Mouse (Mus musculus) heart, embryonic 14.5 days (tissue): ENCODE measurements at regions not wholly inside any gene's neighbourhood (a gene's known extent, or its start where the extent isn't known, plus 50 kb on each side); places are given as distances from the start of the nearest gene placed in this dataset.

ENCODE experiments used
- ATAC-seq: fragments of 200-750 bp; cut with Nextera tagmentation; 2 replicates; pipeline ENCODE4 v1.8.0; 2017; ENCODE audit warnings: low read depth, moderate TSS enrichment; ENCODE audit not compliant: insufficient number of reproducible peaks, insufficient read depth, low FRiP score
- H3K27ac ChIP-seq, 2 experiments: fragments of 200-500 bp in 1 of 2; fragments of 300-500 bp in 1 of 2; sonication (generic) in 1 of 2; replicated peaks in 1 of 2; 2 replicates each; pipeline ENCODE4 v1.5.1; 2012 to 2014; ENCODE audit warnings: low read depth in 2 of 2, low read length in 2 of 2, control low read depth in 1 of 2, mild to moderate bottlenecking in 1 of 2, mixed read lengths in 1 of 2; ENCODE audit not compliant: control insufficient read depth in 1 of 2, insufficient read depth in 1 of 2
- H3K27me3 ChIP-seq: fragments of 300-500 bp; sonication (generic); 2 replicates; pipeline ENCODE4 v1.6.1; 2014; ENCODE audit warnings: mild to moderate bottlenecking, low read length, control low read depth; ENCODE audit not compliant: control insufficient read depth, insufficient read depth
- H3K36me3 ChIP-seq: fragments of 300-500 bp; sonication (generic); 2 replicates; pipeline ENCODE4 v1.6.1; 2014; ENCODE audit warnings: mild to moderate bottlenecking, control low read depth, low read length, mixed read lengths; ENCODE audit not compliant: control insufficient read depth, insufficient read depth
- H3K4me1 ChIP-seq, 2 experiments: fragments of 200-500 bp in 1 of 2; fragments of 300-500 bp in 1 of 2; sonication (generic) in 1 of 2; 2 replicates each; pipeline ENCODE4 v1.6.1; 2012 to 2014; ENCODE audit warnings: low read length in 2 of 2, control low read depth in 1 of 2, mixed read lengths in 1 of 2; ENCODE audit not compliant: control insufficient read depth in 2 of 2, insufficient read depth in 2 of 2
- H3K4me2 ChIP-seq: fragments of 300-500 bp; sonication (generic); 2 replicates; pipeline ENCODE4 v1.6.1; 2014; ENCODE audit warnings: mild to moderate bottlenecking, low read length
- H3K4me3 ChIP-seq, 2 experiments: fragments of 200-500 bp in 1 of 2; fragments of 300-500 bp in 1 of 2; sonication (generic) in 1 of 2; 2 replicates each; pipeline ENCODE4 v1.5.1; 2012 to 2014; ENCODE audit warnings: low read length in 2 of 2, mild to moderate bottlenecking in 2 of 2, control low read depth in 1 of 2, low read depth in 1 of 2, moderate library complexity in 1 of 2; ENCODE audit not compliant: control insufficient read depth in 1 of 2, insufficient read depth in 1 of 2
- H3K9ac ChIP-seq: fragments of 300-500 bp; sonication (generic); 2 replicates; pipeline ENCODE4 v1.6.1; 2014; ENCODE audit warnings: mild to moderate bottlenecking, low read length
- H3K9me3 ChIP-seq: fragments of 300-500 bp; sonication (generic); 2 replicates; pipeline ENCODE4 v1.6.1; 2016; ENCODE audit warnings: low read length, control low read depth; ENCODE audit not compliant: control insufficient read depth
- WGBS: fragments of 180-500 bp; shearing (Covaris S2); extraction: QIAGEN DNeasy Blood & Tissue Kit; methylation state at CpG from one replicate; pipeline ENCODE4 v1.1.7; 2014; 5-methylcytosine and 5-hydroxymethylcytosine counted together

- 61% methylated on average over 11 of the region's 11 CpGs for WGBS
- no peak for ATAC-seq
Observed at GRCm38 (mm10) chr2:11416122-11416521, 137.8 kb downstream of the Pfkfb3 start.

DNA sequence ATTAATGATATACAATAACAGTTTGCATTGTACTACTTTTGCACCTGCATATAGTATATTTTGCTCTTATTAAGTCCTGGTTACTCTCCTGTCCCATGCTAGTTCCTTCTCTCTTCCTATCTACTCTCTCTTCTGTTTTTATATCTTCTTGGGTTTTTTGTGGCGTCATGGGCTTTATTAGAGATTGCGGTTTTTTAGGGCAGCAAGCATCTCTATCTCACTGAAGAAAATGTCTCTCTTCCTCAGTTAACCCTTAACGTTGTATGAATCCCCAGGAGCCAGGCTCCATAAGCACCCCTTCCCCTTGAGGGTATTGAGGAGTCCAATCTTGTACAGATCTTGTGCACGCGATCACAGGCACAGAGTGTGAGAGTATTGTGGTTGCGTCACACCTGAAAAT lies 141.4 kb downstream of the Pfkfb3 start:
- Histone ChIP-seq H3K4me2 (no peak overlapping the region), H3K36me3 (no peaks in the 10 kb centered on the region), H3K27me3 (no peaks in the 10 kb centered on the region), H3K9me3 (no peaks in the 10 kb centered on the region), H3K27ac (no peak overlapping the region), H3K9ac (no peak overlapping the region), H3K4me1 (no peaks in the 10 kb centered on the region), H3K4me3 (no peak overlapping the region)
- ATAC-seq = no peak
- WGBS = 83% methylated on average over 6 of the region's 6 CpGs

More at GRCm38 (mm10) chr2:11416122-11416521, 137.8 kb downstream of the Pfkfb3 start:
- Histone ChIP-seq H3K4me2 (no peak overlapping the region), H3K27me3 (no peaks in the 10 kb centered on the region), H3K4me3 (no peak overlapping the region), H3K9ac (no peak overlapping the region), H3K9me3 (no peaks in the 10 kb centered on the region), H3K27ac (no peak overlapping the region), H3K4me1 (no peaks in the 10 kb centered on the region), H3K36me3 (no peaks in the 10 kb centered on the region)

GRCm38 (mm10) chr2:11408497-11408896 lies 145.4 kb downstream of the Pfkfb3 start:
- Histone ChIP-seq H3K9me3 (no peaks in the 10 kb centered on the region), H3K9ac (no peak overlapping the region), H3K27ac (no peak overlapping the region), H3K4me1 (no peaks in the 10 kb centered on the region), H3K4me2 (no peak overlapping the region), H3K4me3 (no peak overlapping the region), H3K27me3 (no peaks in the 10 kb centered on the region), H3K36me3 (no peaks in the 10 kb centered on the region)
- 40% methylated on average over 5 of the region's 6 CpGs for WGBS
- no peak for ATAC-seq

DNA sequence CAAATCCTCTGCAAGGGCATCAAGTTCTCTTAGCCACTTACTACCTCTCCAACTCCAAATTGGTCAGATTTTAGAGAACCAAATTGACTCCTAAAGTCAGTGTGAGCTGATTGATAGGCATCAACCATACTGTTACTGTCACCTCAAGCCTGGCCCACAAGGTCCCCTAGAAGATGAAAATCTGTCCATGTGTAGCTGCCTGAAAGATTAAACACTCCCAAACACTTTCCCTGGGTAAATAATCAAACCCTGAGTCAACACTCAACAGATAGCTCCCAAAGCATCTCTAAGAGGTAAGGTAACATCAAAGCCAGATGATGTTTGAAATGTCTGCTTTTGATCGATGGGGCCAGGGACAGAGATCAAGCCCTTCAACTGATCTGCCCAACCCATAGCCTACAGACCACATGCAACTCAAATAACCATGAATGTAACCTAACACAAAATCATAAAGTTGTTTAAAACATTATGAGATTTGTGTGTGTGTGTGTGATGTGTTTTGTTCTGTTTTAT lies 147.7 kb downstream of the Pfkfb3 start:
- 88% methylated on average over 1 of the region's 1 CpGs for WGBS
- Histone ChIP-seq H3K9ac (no peak overlapping the region), H3K36me3 (no peaks in the 10 kb centered on the region), H3K4me2 (no peak overlapping the region), H3K9me3 (no peaks in the 10 kb centered on the region), H3K27me3 (no peaks in the 10 kb centered on the region), H3K4me1 (peaks cover 3 to 7% of the 10 kb centered on the region in 2 experiments; a peak in 2 of 4 replicates), H3K4me3 (no peak overlapping the region), H3K27ac (no peak overlapping the region)
- ATAC-seq = no peak

- no peak for ATAC-seq
- Histone ChIP-seq H3K27me3 (no peaks in the 10 kb centered on the region), H3K4me1 (peaks cover 6 to 7% of the 10 kb centered on the region in 2 experiments; a peak in 2 of 4 replicates), H3K4me3 (no peak overlapping the region), H3K36me3 (no peaks in the 10 kb centered on the region), H3K27ac (no peak overlapping the region), H3K9ac (no peak overlapping the region), H3K4me2 (no peak overlapping the region), H3K9me3 (no peaks in the 10 kb centered on the region)
- 55% methylated on average over 10 of the region's 10 CpGs for WGBS
Observed at GRCm38 (mm10) chr2:11402218-11402848, 151.5 kb downstream of the Pfkfb3 start.

DNA sequence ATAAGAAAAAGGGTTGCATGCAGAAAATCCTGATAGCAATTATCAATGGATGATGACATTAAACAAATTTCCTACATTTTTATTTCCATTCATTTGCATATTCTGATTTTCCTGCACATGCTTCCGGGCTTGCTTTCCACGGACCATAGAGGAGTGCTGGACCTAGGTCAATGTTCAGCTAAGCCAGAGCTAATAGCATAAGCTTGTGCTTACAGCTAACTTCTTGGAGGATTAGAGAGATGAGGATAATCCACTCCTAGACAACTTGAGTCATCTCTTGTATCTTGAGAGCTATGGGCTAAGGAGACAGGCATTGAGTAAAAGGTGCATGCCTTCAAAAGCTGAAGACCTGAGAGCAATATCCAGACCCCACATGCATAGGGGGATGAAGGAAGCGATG lies 154.5 kb downstream of the Pfkfb3 start:
- Histone ChIP-seq H3K27ac (no peak overlapping the region), H3K9me3 (no peaks in the 10 kb centered on the region), H3K36me3 (no peaks in the 10 kb centered on the region), H3K4me1 (peaks cover 6 to 7% of the 10 kb centered on the region in 2 experiments; a peak in 2 of 4 replicates), H3K27me3 (no peaks in the 10 kb centered on the region), H3K9ac (no peak overlapping the region), H3K4me3 (no peak overlapping the region), H3K4me2 (no peak overlapping the region)
- no peak for ATAC-seq
- 91% methylated on average over 3 of the region's 3 CpGs for WGBS

GRCm38 (mm10) chr2:11398949-11399348 lies 154.9 kb downstream of the Pfkfb3 start:
- H3K36me3 ChIP-seq = no peaks in the 10 kb centered on the region
- H3K9ac ChIP-seq = no peak overlapping the region
- no peaks in the 10 kb centered on the region for H3K27me3 ChIP-seq
- H3K27ac ChIP-seq = 0 out of 4 replicates have a peak overlapping the region, but pooled peaks of 1 of the 2 experiments have one; percentile 53
- 74% methylated on average over 6 of the region's 6 CpGs for WGBS
- no peak for ATAC-seq
- H3K4me3 ChIP-seq = no peak overlapping the region
- no peak overlapping the region for H3K4me2 ChIP-seq
- peaks cover 6 to 7% of the 10 kb centered on the region in 2 experiments; a peak in 2 of 4 replicates for H3K4me1 ChIP-seq
- H3K9me3 ChIP-seq = no peaks in the 10 kb centered on the region

DNA sequence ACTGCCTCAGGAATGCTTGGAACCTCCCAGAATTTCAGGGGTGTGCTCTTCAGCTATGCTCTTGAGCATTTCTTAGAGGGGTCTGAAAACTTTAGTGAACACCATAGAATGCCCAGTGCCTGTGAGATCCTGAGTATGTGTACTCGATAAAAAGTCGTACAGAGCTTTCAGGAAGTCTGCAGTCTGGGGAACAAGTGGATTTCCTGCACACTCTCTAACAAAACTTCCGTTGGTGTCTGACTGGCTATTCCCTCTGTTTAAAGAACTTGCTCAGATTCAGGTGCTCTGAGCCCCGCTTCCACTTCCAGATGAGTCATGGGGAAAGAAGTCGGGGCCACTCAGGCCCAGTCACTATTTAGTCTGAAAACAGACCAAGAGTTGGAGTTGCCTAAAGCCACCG lies 155.5 kb downstream of the Pfkfb3 start:
- no peak for ATAC-seq
- Histone ChIP-seq H3K9me3 (no peaks in the 10 kb centered on the region), H3K27me3 (no peaks in the 10 kb centered on the region), H3K4me2 (no peak overlapping the region), H3K27ac (0 out of 4 replicates have a peak overlapping the region, but pooled peaks have one; percentile 23 to 53), H3K4me1 (peaks cover 6 to 7% of the 10 kb centered on the region in 2 experiments; a peak in 2 of 4 replicates), H3K36me3 (no peaks in the 10 kb centered on the region), H3K4me3 (no peak overlapping the region), H3K9ac (no peak overlapping the region)
- WGBS = 53% methylated on average over 6 of the region's 6 CpGs
